Mouse (Mus musculus) bone marrow, adult 2 months (tissue): Measurements from ENCODE around the gene Capns1. TPM values are rescaled to one million over a fixed set of nuclear protein-coding genes. Genes with fewer than 3 reads are reported as not detected.

Experiments
- H3K27ac ChIP-seq: fragments of 200-500 bp; 2 replicates; pipeline ENCODE4 v1.5.1; 2012; ENCODE audit warnings: low read depth, mild to moderate bottlenecking, control low read depth, inconsistent platforms, low read length; ENCODE audit not compliant: control insufficient read depth, poor library complexity, insufficient read depth
- H3K4me1 ChIP-seq: fragments of 200-500 bp; 2 replicates; pipeline ENCODE4 v1.6.1; 2011; ENCODE audit warnings: low read length; ENCODE audit not compliant: control insufficient read depth, insufficient read depth
- H3K4me3 ChIP-seq: fragments of 200-500 bp; replicated peaks from 2 replicates; pipeline ENCODE3; 2011; ENCODE audit warnings: mild to moderate bottlenecking, low read depth, low read length, control low read depth; ENCODE audit not compliant: control insufficient read depth
- CTCF ChIP-seq: fragments of 200-500 bp; IDR thresholded peaks from 2 replicates; pipeline ENCODE4 v1.5.1; 2011; ENCODE audit warnings: low read length, control low read depth; ENCODE audit not compliant: control insufficient read depth, insufficient read depth
- POLR2A ChIP-seq: fragments of 200-500 bp; IDR thresholded peaks from 2 replicates; pipeline ENCODE4 v1.6.1; 2011; ENCODE audit warnings: low read depth, mild to moderate bottlenecking, control low read depth, low read length, borderline replicate concordance; ENCODE audit not compliant: control insufficient read depth
- WGBS: fragments of 180-500 bp; shearing (Covaris S2); methylation state at CpG from one replicate; pipeline ENCODE4 v1.1.7; 2018; 5-methylcytosine and 5-hydroxymethylcytosine counted together
- polyA plus RNA-seq: library from polyadenylated mRNA; stranded (reverse); fragments of >200 nt; gene quantifications from 2 replicates; pipeline ENCODE4 v1.2.4, GENCODE M21; 2011; ENCODE audit warnings: low replicate concordance; ENCODE audit not compliant: missing spikeins, insufficient read depth, insufficient read length

The Capns1 gene
- polyA plus RNA-seq, 1 experiment, result 171 TPM

- Histone ChIP-seq H3K4me3 (no peak overlapping the region), H3K4me1 (no peaks in the 10 kb centered on the region; the same call in 1 of the 2 replicates), H3K27ac (no peak overlapping the region)
- WGBS, result 50% methylated on average over 5 of the region's 5 CpGs
- TF ChIP-seq CTCF (no peak), POLR2A (no peak)
These were observed 950 bp downstream of the Capns1 start for GRCm38 (mm10) chr7:30197592-30198129.

GRCm38 (mm10) chr7:30196171-30196570 lies 2.4 kb downstream of the Capns1 start:
- Histone ChIP-seq H3K4me1 (no peaks in the 10 kb centered on the region; the same call in 1 of the 2 replicates), H3K27ac (no peak overlapping the region), H3K4me3 (no peak overlapping the region)
- no peak for TF ChIP-seq POLR2A
- no peak for TF ChIP-seq CTCF
- 31% methylated on average over 6 of the region's 6 CpGs for WGBS

DNA sequence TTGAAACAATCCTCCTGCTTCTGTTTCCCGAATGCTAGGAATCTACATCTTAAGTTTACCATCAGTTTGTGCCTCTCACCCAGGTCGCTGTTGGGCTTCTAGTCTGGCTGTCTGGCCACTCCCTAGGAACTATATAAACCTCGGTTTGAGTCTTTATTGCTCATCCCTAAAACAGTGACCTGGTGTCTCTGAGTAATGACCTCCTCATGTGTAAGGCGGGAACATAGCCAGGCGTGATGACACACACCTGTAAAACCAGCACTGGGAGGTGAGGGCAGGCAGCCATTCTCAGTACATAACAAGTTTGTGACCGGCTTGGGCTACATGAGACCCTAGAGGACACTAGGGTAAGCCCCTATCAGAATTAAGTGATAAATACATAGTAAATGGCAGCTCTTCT lies 3.1 kb downstream of the Capns1 start:
- no peaks in the 10 kb centered on the region; the same call in 1 of the 2 replicates for H3K4me1 ChIP-seq
- no peak for TF ChIP-seq POLR2A
- TF ChIP-seq CTCF, result no peak
- WGBS, result 71% methylated on average over 6 of the region's 6 CpGs
- H3K27ac ChIP-seq, result no peak overlapping the region
- H3K4me3 ChIP-seq, result no peak overlapping the region

DNA sequence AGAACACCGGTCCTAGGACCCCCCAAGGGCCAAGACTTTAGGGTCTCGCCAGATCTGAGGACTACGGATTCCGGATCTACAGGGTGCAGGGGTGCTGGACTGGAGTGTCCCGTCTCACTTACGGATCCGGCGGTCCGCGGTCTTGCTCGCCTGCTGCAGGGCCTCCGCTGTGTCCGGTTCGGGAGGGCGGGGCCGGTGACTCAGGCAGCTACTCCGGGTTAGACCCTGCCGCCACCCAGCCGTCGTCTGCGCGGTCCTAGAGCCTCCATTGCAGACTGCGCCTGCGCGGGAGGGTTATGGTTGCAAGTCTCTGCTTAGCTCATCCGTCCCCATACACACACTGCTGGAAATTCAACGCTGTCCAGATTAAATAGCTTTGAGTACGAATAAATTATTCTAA lies 3.7 kb downstream of the Capns1 start:
- TF ChIP-seq POLR2A (peak; percentile 81; the same call in 1 of the 2 replicates), CTCF (no peak)
- under 1% methylated on average over 28 of the region's 28 CpGs for WGBS
- Histone ChIP-seq H3K4me3 (peak overlapping the region; percentile 90), H3K27ac (peak overlapping the region; percentile 83), H3K4me1 (no peaks in the 10 kb centered on the region; the same call in 1 of the 2 replicates)

GRCm38 (mm10) chr7:30194101-30194831 lies 4.3 kb downstream of the Capns1 start:
- Histone ChIP-seq H3K4me1 (no peaks in the 10 kb centered on the region; the same call in 1 of the 2 replicates), H3K27ac (peak overlapping the region; percentile 83)
- TF ChIP-seq POLR2A (no peak), CTCF (no peak)

GRCm38 (mm10) chr7:30193581-30194100 lies 5.0 kb downstream of the Capns1 start:
- TF ChIP-seq POLR2A (peak; percentile 37; the same call in 1 of the 2 replicates), CTCF (no peak)
- WGBS, result 3% methylated on average over 26 of the region's 26 CpGs
- H3K27ac ChIP-seq, result no peak overlapping the region
- H3K4me3 ChIP-seq, result peak overlapping the region; percentile 90
- H3K4me1 ChIP-seq, result no peaks in the 10 kb centered on the region; the same call in 1 of the 2 replicates

More at GRCm38 (mm10) chr7:30194101-30194831, 4.3 kb downstream of the Capns1 start:
- peak overlapping the region; percentile 90 for H3K4me3 ChIP-seq
- WGBS, result under 1% methylated on average over 26 of the region's 26 CpGs

DNA sequence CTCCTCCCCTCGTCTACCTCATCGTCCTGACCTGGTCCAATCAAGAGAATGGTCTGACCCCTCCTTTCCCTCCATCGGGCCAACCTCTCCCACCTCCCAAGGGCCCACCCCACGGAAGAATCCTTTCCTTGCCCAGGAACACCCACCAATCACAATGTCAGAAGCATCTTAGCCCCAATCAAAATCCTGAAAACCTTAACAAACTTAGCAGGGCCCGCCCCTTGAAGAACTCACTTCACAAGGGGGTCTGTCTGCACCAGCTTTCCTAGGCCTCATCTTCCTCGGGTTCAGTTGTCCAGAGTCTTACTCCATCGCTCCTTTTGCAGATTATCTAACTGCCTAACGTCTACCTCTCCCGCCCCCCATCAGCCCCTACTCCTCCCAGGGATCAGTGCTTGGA lies 5.6 kb downstream of the Capns1 start:
- H3K4me1 ChIP-seq, result no peaks in the 10 kb centered on the region; the same call in 1 of the 2 replicates
- no peak overlapping the region for H3K4me3 ChIP-seq
- 70% methylated on average over 9 of the region's 9 CpGs for WGBS
- H3K27ac ChIP-seq, result no peak overlapping the region
- TF ChIP-seq POLR2A, result no peak
- no peak for TF ChIP-seq CTCF

- 93% methylated on average over 12 of the region's 12 CpGs for WGBS
- Histone ChIP-seq H3K4me1 (no peaks in the 10 kb centered on the region; the same call in 1 of the 2 replicates), H3K27ac (no peak overlapping the region), H3K4me3 (no peak overlapping the region)
- TF ChIP-seq CTCF (no peak), POLR2A (no peak)
These were observed 6.5 kb downstream of the Capns1 start for GRCm38 (mm10) chr7:30192088-30192487.
